Mouse (Mus musculus) neural tube, embryonic 14.5 days (tissue): Measurements from ENCODE around the gene Tnfaip1. TPM values are rescaled to one million over a fixed set of nuclear protein-coding genes. Genes with fewer than 3 reads are reported as not detected.

Experiments used
- ATAC-seq: fragments of 200-750 bp; cut with Nextera tagmentation; 2 replicates; pipeline ENCODE4 v1.8.0; 2017; ENCODE audit warnings: low read depth, mild to moderate bottlenecking, moderate TSS enrichment, moderate library complexity
- H3K27ac ChIP-seq: fragments of 300-500 bp; sonication (generic); 2 replicates; pipeline ENCODE4 v1.5.1; 2014; ENCODE audit warnings: low read depth, mild to moderate bottlenecking, control low read depth, low read length, moderate library complexity, mixed read lengths
- H3K27me3 ChIP-seq: fragments of 300-500 bp; sonication (generic); 2 replicates; pipeline ENCODE4 v1.6.1; 2014; ENCODE audit warnings: low read length; ENCODE audit not compliant: control insufficient read depth, insufficient read depth
- H3K36me3 ChIP-seq: fragments of 300-500 bp; sonication (generic); 2 replicates; pipeline ENCODE4 v1.6.1; 2014; ENCODE audit warnings: low read length, mixed read lengths; ENCODE audit not compliant: control insufficient read depth, insufficient read depth
- H3K4me1 ChIP-seq: fragments of 300-500 bp; sonication (generic); 2 replicates; pipeline ENCODE4 v1.6.1; 2014; ENCODE audit warnings: low read length; ENCODE audit not compliant: control insufficient read depth, insufficient read depth
- H3K4me2 ChIP-seq: fragments of 300-500 bp; sonication (generic); 2 replicates; pipeline ENCODE4 v1.6.1; 2014; ENCODE audit warnings: mild to moderate bottlenecking, low read depth, low read length, control low read depth
- H3K4me3 ChIP-seq: fragments of 300-500 bp; sonication (generic); 2 replicates; pipeline ENCODE4 v1.5.1; 2014; ENCODE audit warnings: low read depth, low read length, control low read depth, mixed read lengths
- H3K9ac ChIP-seq: fragments of 300-500 bp; sonication (generic); replicated peaks from 2 replicates; pipeline ENCODE4 v1.6.1; 2014; ENCODE audit warnings: low read depth, mild to moderate bottlenecking, control low read depth, low read length, mixed read lengths
- H3K9me3 ChIP-seq: fragments of 300-500 bp; sonication (generic); 2 replicates; pipeline ENCODE4 v1.6.1; 2016; ENCODE audit warnings: low read length; ENCODE audit not compliant: control insufficient read depth
- WGBS: fragments of 180-500 bp; shearing (Covaris S2); extraction: QIAGEN DNeasy Blood & Tissue Kit; methylation state at CpG from one replicate; pipeline ENCODE4 v1.1.7; 2014; 5-methylcytosine and 5-hydroxymethylcytosine counted together
- polyA plus RNA-seq: library from polyadenylated mRNA; unstranded; fragments of >200 nt; fragmentation: Nextera tagmentation; extraction: Ambion mirVana; gene quantifications from 2 replicates; pipeline ENCODE4 v1.2.1, GENCODE M21; 2014

Gene Tnfaip1
- polyA plus RNA-seq, 1 experiment from 2014 or later: 49.3 TPM

GRCm38 (mm10) chr11:78567614-78568013 is 31.5 kb upstream of the Tnfaip1 start:
- 94% methylated on average over 6 of the region's 6 CpGs for WGBS
- no peaks in the 10 kb centered on the region for H3K9me3 ChIP-seq
- H3K4me3 ChIP-seq: no peak overlapping the region
- H3K27me3 ChIP-seq: no peaks in the 10 kb centered on the region
- H3K4me2 ChIP-seq: no peak overlapping the region
- peaks cover 15% of the 10 kb centered on the region for H3K36me3 ChIP-seq
- no peak for ATAC-seq
- no peaks in the 10 kb centered on the region for H3K4me1 ChIP-seq
- no peak overlapping the region for H3K27ac ChIP-seq
- H3K9ac ChIP-seq: no peak overlapping the region

DNA sequence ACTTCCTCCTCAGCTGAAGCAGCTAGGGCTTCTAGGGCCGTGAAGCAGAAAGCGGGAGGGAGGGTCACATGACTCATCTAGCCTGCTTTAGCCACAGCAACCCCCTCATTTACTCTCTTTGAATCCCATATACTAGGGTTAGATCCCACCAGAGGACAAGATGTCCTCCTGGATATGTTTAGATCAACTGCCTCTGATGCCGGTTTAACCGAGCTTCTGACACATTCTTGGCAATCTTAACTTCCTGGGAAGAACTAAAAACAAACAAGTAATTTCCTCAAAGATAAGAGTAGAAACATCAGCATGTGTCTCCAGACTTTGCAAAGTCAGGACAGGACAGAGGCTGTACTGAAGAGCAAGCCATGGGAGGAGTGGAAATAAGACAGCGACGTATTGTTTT is 30.6 kb upstream of the Tnfaip1 start:
- no peak overlapping the region for H3K4me3 ChIP-seq
- peaks cover 10% of the 10 kb centered on the region for H3K36me3 ChIP-seq
- WGBS: 89% methylated on average over 6 of the region's 6 CpGs
- no peak for ATAC-seq
- H3K4me1 ChIP-seq: no peaks in the 10 kb centered on the region
- no peak overlapping the region for H3K4me2 ChIP-seq
- no peak overlapping the region for H3K27ac ChIP-seq
- no peak overlapping the region for H3K9ac ChIP-seq
- no peaks in the 10 kb centered on the region for H3K9me3 ChIP-seq
- no peaks in the 10 kb centered on the region for H3K27me3 ChIP-seq

- ATAC-seq: peak; percentile 49; the same call in 1 of the 2 replicates
- Histone ChIP-seq H3K4me3 (no peak overlapping the region), H3K4me1 (no peaks in the 10 kb centered on the region), H3K9me3 (no peaks in the 10 kb centered on the region), H3K27me3 (no peaks in the 10 kb centered on the region), H3K36me3 (no peaks in the 10 kb centered on the region; the same call in 1 of the 2 replicates), H3K27ac (no peak overlapping the region), H3K4me2 (no peak overlapping the region), H3K9ac (no peak overlapping the region)
- 20% methylated on average over 4 of the region's 4 CpGs for WGBS
Measured at GRCm38 (mm10) chr11:78560447-78560846, 24.3 kb upstream of the Tnfaip1 start.

GRCm38 (mm10) chr11:78557241-78557640 is 21.1 kb upstream of the Tnfaip1 start:
- Histone ChIP-seq H3K27me3 (no peaks in the 10 kb centered on the region), H3K27ac (no peak overlapping the region), H3K36me3 (no peaks in the 10 kb centered on the region), H3K9ac (no peak overlapping the region), H3K9me3 (no peaks in the 10 kb centered on the region), H3K4me2 (no peak overlapping the region), H3K4me1 (no peaks in the 10 kb centered on the region), H3K4me3 (no peak overlapping the region)
- 60% methylated on average over 8 of the region's 8 CpGs for WGBS
- ATAC-seq: no peak

DNA sequence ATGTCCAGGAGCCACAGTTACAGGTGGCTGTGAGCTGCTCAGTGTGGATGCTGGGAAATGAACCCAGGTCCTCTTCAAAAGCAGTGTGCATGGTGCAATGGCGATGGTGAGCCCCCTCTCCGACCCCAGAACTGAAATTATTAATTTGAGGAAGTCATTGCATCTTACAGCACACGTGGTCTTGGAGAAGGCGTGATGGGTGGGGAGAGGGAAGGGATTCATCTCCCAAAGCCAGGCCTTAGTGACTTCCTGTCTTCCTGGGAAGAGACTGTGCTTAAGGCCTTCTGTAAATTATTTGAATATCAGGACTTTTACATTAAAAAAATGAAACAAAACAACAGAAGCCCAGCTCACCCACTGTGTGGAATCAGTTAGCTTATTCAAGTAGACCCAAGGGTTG is 19.9 kb upstream of the Tnfaip1 start:
- WGBS: 86% methylated on average over 4 of the region's 4 CpGs
- H3K9ac ChIP-seq: no peak overlapping the region
- H3K9me3 ChIP-seq: no peaks in the 10 kb centered on the region
- H3K27ac ChIP-seq: no peak overlapping the region
- H3K27me3 ChIP-seq: no peaks in the 10 kb centered on the region
- no peak for ATAC-seq
- H3K4me2 ChIP-seq: no peak overlapping the region
- no peaks in the 10 kb centered on the region for H3K4me1 ChIP-seq
- H3K36me3 ChIP-seq: no peaks in the 10 kb centered on the region
- no peak overlapping the region for H3K4me3 ChIP-seq

DNA sequence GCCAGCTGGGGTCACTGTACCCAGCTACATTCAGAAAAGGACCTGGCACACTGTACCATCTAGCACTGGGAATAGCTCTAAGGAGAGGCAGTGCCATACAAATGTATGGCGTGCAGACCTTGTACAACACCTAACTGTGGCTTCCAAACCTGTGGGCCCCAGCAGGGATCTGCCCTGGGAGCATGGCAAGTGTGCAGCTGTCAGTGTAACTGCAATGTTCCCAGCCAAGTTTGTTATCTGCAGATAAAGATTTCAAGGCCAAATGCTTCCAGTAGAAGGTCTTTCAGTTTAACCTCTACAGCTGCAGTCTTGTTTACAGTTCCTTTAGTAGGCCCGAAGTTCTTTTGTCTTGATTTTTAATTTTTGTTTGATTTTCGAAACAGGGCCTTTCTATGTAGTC is 19.5 kb upstream of the Tnfaip1 start:
- 84% methylated on average over 3 of the region's 3 CpGs for WGBS
- no peak overlapping the region for H3K4me2 ChIP-seq
- no peak overlapping the region for H3K4me3 ChIP-seq
- no peaks in the 10 kb centered on the region for H3K4me1 ChIP-seq
- H3K27me3 ChIP-seq: no peaks in the 10 kb centered on the region
- ATAC-seq: no peak
- H3K9ac ChIP-seq: no peak overlapping the region
- no peaks in the 10 kb centered on the region for H3K9me3 ChIP-seq
- H3K27ac ChIP-seq: no peak overlapping the region
- no peaks in the 10 kb centered on the region for H3K36me3 ChIP-seq

DNA sequence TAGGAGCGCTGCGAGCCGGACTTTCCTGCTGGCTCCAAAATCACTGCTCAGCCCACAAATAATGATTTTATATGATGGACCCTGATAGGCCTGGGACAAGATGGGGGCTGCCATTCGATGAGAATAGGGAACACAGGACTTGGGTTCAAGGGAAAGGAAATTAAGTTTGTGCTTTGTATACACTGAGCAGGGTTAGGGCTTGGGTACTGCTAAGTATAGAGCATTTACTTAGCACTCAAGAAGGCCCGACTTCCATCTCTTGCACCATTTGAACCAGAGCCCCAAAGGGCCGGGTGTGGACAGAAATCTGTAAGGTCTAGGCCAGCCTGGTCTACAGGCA is 14.9 kb upstream of the Tnfaip1 start:
- H3K4me2 ChIP-seq: peak overlapping the region; percentile 85
- peaks cover 12% of the 10 kb centered on the region for H3K4me1 ChIP-seq
- no peaks in the 10 kb centered on the region for H3K36me3 ChIP-seq
- H3K9me3 ChIP-seq: no peaks in the 10 kb centered on the region
- H3K9ac ChIP-seq: peak overlapping the region; percentile 57
- H3K27ac ChIP-seq: peak overlapping the region; percentile 88
- WGBS: 36% methylated on average over 6 of the region's 6 CpGs
- ATAC-seq: peak; percentile 33
- H3K27me3 ChIP-seq: no peaks in the 10 kb centered on the region
- H3K4me3 ChIP-seq: peak overlapping the region; percentile 56

GRCm38 (mm10) chr11:78550168-78551058 is 14.3 kb upstream of the Tnfaip1 start, which contains the start of gene Tmem97:
Gene Tmem97 (minus strand): TSS chr11:78550777.
- peak within 1 kb of the TSS; percentile 85 for H3K4me2 ChIP-seq
- ATAC-seq: peak; percentile 100
- H3K9me3 ChIP-seq: no peaks in the 10 kb centered on the region
- H3K27ac ChIP-seq: peak within 1 kb of the TSS; percentile 88
- no peaks in the 10 kb centered on the region for H3K36me3 ChIP-seq
- peaks cover 12% of the 10 kb centered on the region for H3K4me1 ChIP-seq
- peak within 1 kb of the TSS; percentile 56 for H3K4me3 ChIP-seq
- WGBS: under 1% methylated on average over 59 of the region's 60 CpGs
- H3K9ac ChIP-seq: peak within 1 kb of the TSS; percentile 68
- H3K27me3 ChIP-seq: no peaks in the 10 kb centered on the region

DNA sequence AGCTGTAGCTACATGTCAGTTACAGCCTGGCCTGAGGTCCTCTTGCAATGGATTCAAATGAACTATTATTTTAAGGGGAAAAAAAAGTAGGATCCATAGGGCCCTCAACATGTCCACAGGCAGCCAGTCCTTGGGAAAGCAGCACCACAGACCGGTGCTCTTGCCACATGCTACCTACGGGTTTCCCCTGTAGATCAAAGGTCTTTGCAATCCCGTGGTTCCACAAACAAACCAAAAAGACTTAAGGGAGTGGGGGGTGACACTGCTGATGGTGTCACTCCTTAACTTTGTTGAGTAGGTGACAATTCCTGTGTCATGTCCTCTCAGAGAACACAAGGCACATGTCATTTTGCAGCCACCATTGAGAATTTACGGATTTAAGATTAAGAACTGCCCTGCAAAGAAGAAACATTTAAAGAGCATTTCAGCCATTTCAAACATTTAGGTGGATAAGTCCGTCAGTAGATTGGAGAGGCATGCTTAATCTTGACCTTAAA is 13.4 kb upstream of the Tnfaip1 start:
- H3K36me3 ChIP-seq: no peaks in the 10 kb centered on the region
- no peaks in the 10 kb centered on the region for H3K9me3 ChIP-seq
- no peaks in the 10 kb centered on the region for H3K27me3 ChIP-seq
- WGBS: 17% methylated on average over 5 of the region's 5 CpGs
- H3K4me3 ChIP-seq: peak overlapping the region; percentile 56
- peaks cover 12% of the 10 kb centered on the region for H3K4me1 ChIP-seq
- H3K27ac ChIP-seq: no peak overlapping the region
- peak overlapping the region; percentile 68; the same call in 1 of the 2 replicates for H3K9ac ChIP-seq
- ATAC-seq: no peak
- peak overlapping the region; percentile 85 for H3K4me2 ChIP-seq
